Mouse (Mus musculus) hindbrain, embryonic 15.5 days (tissue): ENCODE data around the gene Elf2. TPM values are rescaled to one million over a fixed set of nuclear protein-coding genes. Genes with fewer than 3 reads are reported as not detected.

ENCODE experiments used
- ATAC-seq: fragments of 200-750 bp; cut with Nextera tagmentation; 2 replicates; pipeline ENCODE4 v1.8.0; 2017; ENCODE audit warnings: low read depth, moderate number of reproducible peaks, moderate TSS enrichment; ENCODE audit not compliant: low FRiP score
- H3K27ac ChIP-seq: fragments of 300-500 bp; sonication (generic); replicated peaks from 2 replicates; pipeline ENCODE4 v1.5.1; 2015; ENCODE audit warnings: mild to moderate bottlenecking, inconsistent platforms
- H3K27me3 ChIP-seq: fragments of 300-500 bp; sonication (generic); 2 replicates; pipeline ENCODE4 v1.6.1; 2015; ENCODE audit warnings: control low read depth, inconsistent platforms
- H3K36me3 ChIP-seq: fragments of 300-500 bp; sonication (generic); 2 replicates; pipeline ENCODE4 v1.6.1; 2015; ENCODE audit warnings: control low read depth, inconsistent platforms
- H3K4me1 ChIP-seq: fragments of 300-500 bp; sonication (generic); replicated peaks from 2 replicates; pipeline ENCODE4 v1.6.1; 2015; ENCODE audit warnings: control low read depth, inconsistent platforms
- H3K4me2 ChIP-seq: fragments of 300-500 bp; sonication (generic); 2 replicates; pipeline ENCODE4 v1.6.1; 2015; ENCODE audit warnings: moderate library complexity, mild to moderate bottlenecking, inconsistent platforms
- H3K4me3 ChIP-seq: fragments of 300-500 bp; sonication (generic); 2 replicates; pipeline ENCODE4 v1.5.1; 2015; ENCODE audit warnings: mild to moderate bottlenecking, inconsistent platforms
- H3K9ac ChIP-seq: fragments of 300-500 bp; sonication (generic); 2 replicates; pipeline ENCODE4 v1.6.1; 2015; ENCODE audit warnings: inconsistent platforms
- H3K9me3 ChIP-seq: fragments of 300-500 bp; sonication (generic); 2 replicates; pipeline ENCODE4 v1.6.1; 2016; ENCODE audit warnings: control low read depth, inconsistent platforms
- WGBS: fragments of 180-500 bp; shearing (Covaris S2); methylation state at CpG from one replicate; pipeline ENCODE4 v1.1.7; 2015; 5-methylcytosine and 5-hydroxymethylcytosine counted together
- polyA plus RNA-seq: library from polyadenylated mRNA; unstranded; fragments of >200 nt; fragmentation: Nextera tagmentation; extraction: Ambion mirVana; gene quantifications from 2 replicates; pipeline ENCODE4 v1.2.1, GENCODE M21; 2015

The Elf2 gene
- polyA plus RNA-seq, 1 experiment from 2014 or later: 34.2 TPM

- Histone ChIP-seq H3K27ac (no peak overlapping the region), H3K4me2 (no peak overlapping the region), H3K27me3 (no peaks in the 10 kb centered on the region), H3K4me1 (no peaks in the 10 kb centered on the region), H3K4me3 (no peak overlapping the region), H3K36me3 (peaks cover 56% of the 10 kb centered on the region), H3K9ac (no peak overlapping the region), H3K9me3 (no peaks in the 10 kb centered on the region)
- WGBS: 92% methylated on average over 8 of the region's 8 CpGs
- no peak for ATAC-seq
These were observed 77.5 kb downstream of the Elf2 start for GRCm38 (mm10) chr3:51262942-51263341.

GRCm38 (mm10) chr3:51258070-51258469 lies 82.4 kb downstream of the Elf2 start:
- Histone ChIP-seq H3K36me3 (peaks cover 71% of the 10 kb centered on the region), H3K4me3 (no peak overlapping the region), H3K4me2 (no peak overlapping the region), H3K27me3 (no peaks in the 10 kb centered on the region), H3K9ac (no peak overlapping the region), H3K4me1 (no peaks in the 10 kb centered on the region), H3K27ac (no peak overlapping the region), H3K9me3 (no peaks in the 10 kb centered on the region)
- WGBS: 95% methylated on average over 5 of the region's 5 CpGs
- ATAC-seq: no peak

- 88% methylated on average over 12 of the region's 12 CpGs for WGBS
- no peak overlapping the region for H3K4me2 ChIP-seq
- no peaks in the 10 kb centered on the region for H3K4me1 ChIP-seq
- no peaks in the 10 kb centered on the region for H3K27me3 ChIP-seq
- no peak overlapping the region for H3K27ac ChIP-seq
- H3K4me3 ChIP-seq: no peak overlapping the region
- no peak overlapping the region for H3K9ac ChIP-seq
- H3K9me3 ChIP-seq: no peaks in the 10 kb centered on the region
- peaks cover 65% of the 10 kb centered on the region for H3K36me3 ChIP-seq
- ATAC-seq: no peak
These were observed 84.0 kb downstream of the Elf2 start for GRCm38 (mm10) chr3:51256450-51256849.

GRCm38 (mm10) chr3:51254784-51255183 lies 85.7 kb downstream of the Elf2 start:
- peak; percentile 10; the same call in 1 of the 2 replicates for ATAC-seq
- WGBS: 93% methylated on average over 7 of the region's 7 CpGs
- no peak overlapping the region for H3K4me2 ChIP-seq
- no peak overlapping the region for H3K27ac ChIP-seq
- H3K9me3 ChIP-seq: no peaks in the 10 kb centered on the region
- H3K4me1 ChIP-seq: no peaks in the 10 kb centered on the region
- H3K9ac ChIP-seq: no peak overlapping the region
- H3K36me3 ChIP-seq: peaks cover 65% of the 10 kb centered on the region
- no peak overlapping the region for H3K4me3 ChIP-seq
- no peaks in the 10 kb centered on the region for H3K27me3 ChIP-seq

GRCm38 (mm10) chr3:51252689-51253402 lies 87.6 kb downstream of the Elf2 start:
- Histone ChIP-seq H3K4me3 (no peak overlapping the region), H3K4me1 (no peaks in the 10 kb centered on the region), H3K9ac (no peak overlapping the region), H3K4me2 (no peak overlapping the region), H3K27ac (no peak overlapping the region), H3K36me3 (peaks cover 67% of the 10 kb centered on the region), H3K27me3 (no peaks in the 10 kb centered on the region), H3K9me3 (no peaks in the 10 kb centered on the region)
- WGBS: 93% methylated on average over 12 of the region's 12 CpGs
- ATAC-seq: no peak

- H3K9ac ChIP-seq: no peak overlapping the region
- no peak for ATAC-seq
- no peaks in the 10 kb centered on the region for H3K27me3 ChIP-seq
- no peak overlapping the region for H3K4me3 ChIP-seq
- H3K4me2 ChIP-seq: no peak overlapping the region
- no peaks in the 10 kb centered on the region for H3K9me3 ChIP-seq
- no peaks in the 10 kb centered on the region for H3K4me1 ChIP-seq
- peaks cover 62% of the 10 kb centered on the region for H3K36me3 ChIP-seq
- H3K27ac ChIP-seq: no peak overlapping the region
- 100% methylated on average over 1 of the region's 1 CpGs for WGBS
These were observed 88.2 kb downstream of the Elf2 start for GRCm38 (mm10) chr3:51252223-51252622.

- Histone ChIP-seq H3K9me3 (no peaks in the 10 kb centered on the region), H3K4me2 (no peak overlapping the region), H3K4me3 (no peak overlapping the region), H3K27ac (no peak overlapping the region), H3K4me1 (no peaks in the 10 kb centered on the region), H3K27me3 (no peaks in the 10 kb centered on the region), H3K36me3 (peaks cover 51% of the 10 kb centered on the region), H3K9ac (no peak overlapping the region)
- ATAC-seq: no peak
- WGBS: 79% methylated on average over 5 of the region's 5 CpGs
These were observed 89.4 kb downstream of the Elf2 start for GRCm38 (mm10) chr3:51251057-51251456.

- H3K27ac ChIP-seq: no peak overlapping the region
- no peak for ATAC-seq
- H3K9ac ChIP-seq: no peak overlapping the region
- no peaks in the 10 kb centered on the region for H3K27me3 ChIP-seq
- no peak overlapping the region for H3K4me2 ChIP-seq
- 96% methylated on average over 13 of the region's 13 CpGs for WGBS
- peaks cover 48% of the 10 kb centered on the region for H3K36me3 ChIP-seq
- no peaks in the 10 kb centered on the region for H3K4me1 ChIP-seq
- H3K4me3 ChIP-seq: no peak overlapping the region
- H3K9me3 ChIP-seq: no peaks in the 10 kb centered on the region
These were observed 90.6 kb downstream of the Elf2 start for GRCm38 (mm10) chr3:51249866-51250265.

GRCm38 (mm10) chr3:51249460-51249859 lies 91.0 kb downstream of the Elf2 start:
- Histone ChIP-seq H3K4me3 (no peak overlapping the region), H3K27me3 (no peaks in the 10 kb centered on the region), H3K27ac (no peak overlapping the region), H3K9me3 (no peaks in the 10 kb centered on the region), H3K36me3 (peaks cover 45% of the 10 kb centered on the region), H3K4me2 (no peak overlapping the region), H3K4me1 (no peaks in the 10 kb centered on the region), H3K9ac (no peak overlapping the region)
- 86% methylated on average over 11 of the region's 11 CpGs for WGBS
- ATAC-seq: no peak

GRCm38 (mm10) chr3:51248600-51248999 lies 91.9 kb downstream of the Elf2 start:
- H3K4me3 ChIP-seq: no peak overlapping the region
- ATAC-seq: no peak
- 95% methylated on average over 6 of the region's 6 CpGs for WGBS
- H3K4me1 ChIP-seq: no peaks in the 10 kb centered on the region
- H3K9ac ChIP-seq: no peak overlapping the region
- no peak overlapping the region for H3K27ac ChIP-seq
- no peak overlapping the region for H3K4me2 ChIP-seq
- H3K36me3 ChIP-seq: peaks cover 37% of the 10 kb centered on the region
- H3K27me3 ChIP-seq: no peaks in the 10 kb centered on the region
- no peaks in the 10 kb centered on the region for H3K9me3 ChIP-seq

- H3K27me3 ChIP-seq: no peaks in the 10 kb centered on the region
- peaks cover 33% of the 10 kb centered on the region for H3K36me3 ChIP-seq
- H3K4me2 ChIP-seq: no peak overlapping the region
- H3K4me3 ChIP-seq: no peak overlapping the region
- no peak overlapping the region for H3K9ac ChIP-seq
- ATAC-seq: no peak
- no peaks in the 10 kb centered on the region for H3K4me1 ChIP-seq
- no peaks in the 10 kb centered on the region for H3K9me3 ChIP-seq
- no peak overlapping the region for H3K27ac ChIP-seq
- 83% methylated on average over 16 of the region's 16 CpGs for WGBS
These were observed 92.8 kb downstream of the Elf2 start for GRCm38 (mm10) chr3:51247704-51248103.

- no peak overlapping the region for H3K4me2 ChIP-seq
- no peak overlapping the region for H3K9ac ChIP-seq
- 0 out of 2 replicates have a peak, but pooled peaks cover 4% of the 10 kb centered on the region for H3K36me3 ChIP-seq
- no peak for ATAC-seq
- no peak overlapping the region for H3K27ac ChIP-seq
- H3K4me1 ChIP-seq: 0 out of 2 replicates have a peak, but pooled peaks cover 3% of the 10 kb centered on the region
- no peak overlapping the region for H3K4me3 ChIP-seq
- 95% methylated on average over 3 of the region's 3 CpGs for WGBS
- H3K27me3 ChIP-seq: no peaks in the 10 kb centered on the region
- H3K9me3 ChIP-seq: no peaks in the 10 kb centered on the region
These were observed 100.9 kb downstream of the Elf2 start for GRCm38 (mm10) chr3:51239541-51239940.

GRCm38 (mm10) chr3:51238515-51238914 lies 101.9 kb downstream of the Elf2 start:
- Histone ChIP-seq H3K4me2 (no peak overlapping the region), H3K36me3 (0 out of 2 replicates have a peak, but pooled peaks cover 4% of the 10 kb centered on the region), H3K9me3 (no peaks in the 10 kb centered on the region), H3K27ac (no peak overlapping the region), H3K27me3 (no peaks in the 10 kb centered on the region), H3K4me1 (0 out of 2 replicates have a peak, but pooled peaks cover 8% of the 10 kb centered on the region), H3K9ac (no peak overlapping the region), H3K4me3 (no peak overlapping the region)
- whole genome bisulfite sequencing: 89% methylated on average over 7 of the region's 7 CpGs
- no peak for ATAC-seq
